Mouse (Mus musculus): Measurements from ENCODE around the gene Clasp1.

DNA sequence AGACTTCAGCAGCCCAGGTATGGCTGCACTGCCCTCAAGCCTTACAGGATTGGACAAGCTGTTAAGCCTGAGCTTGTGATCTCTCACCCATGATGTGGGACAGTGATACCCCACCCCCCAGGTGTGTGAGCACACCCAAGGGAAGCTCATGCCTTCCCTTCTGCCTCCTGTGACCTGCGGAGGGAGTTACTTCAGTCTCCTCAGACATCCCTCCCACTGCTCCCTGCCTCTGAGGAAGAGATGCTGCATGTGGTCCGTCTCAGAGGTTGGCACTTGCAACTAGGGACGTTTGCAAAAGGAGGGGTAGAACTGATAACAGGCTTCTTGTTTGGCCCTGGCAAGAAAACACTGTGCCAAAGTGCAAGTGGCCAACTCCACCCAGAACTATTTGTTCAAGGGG is 234.0 kb downstream of the Clasp1 start:
- no peak for TF ChIP-seq POLR2A (IDR thresholded peaks at IDR 0.05; ENCODE audit: low read depth, low read length)
- TF ChIP-seq CTCF (conservative IDR thresholded peaks at IDR 0.05; ENCODE audit: insufficient read depth, insufficient read length, low read depth, low read length), result no peak
